Mouse (Mus musculus) hindbrain, embryonic 12.5 days (tissue): ENCODE measurements around the gene Mctp2. TPM values are rescaled to one million over a fixed set of nuclear protein-coding genes. Genes with fewer than 3 reads are reported as not detected.
A peak's percentile ranks its signal among the peaks of the same experiment; 100 is the strongest.

Source experiments
- ATAC-seq: fragments of 200-750 bp; cut with Nextera tagmentation; 2 replicates; pipeline ENCODE4 v1.8.0; 2017; ENCODE audit warnings: moderate TSS enrichment; ENCODE audit not compliant: low FRiP score
- H3K27ac ChIP-seq: fragments of 300-500 bp; sonication (generic); 2 replicates; pipeline ENCODE4 v1.5.1; 2016; ENCODE audit warnings: mild to moderate bottlenecking
- H3K27me3 ChIP-seq: fragments of 300-500 bp; sonication (generic); 2 replicates; pipeline ENCODE4 v1.6.1; 2016; ENCODE audit warnings: mild to moderate bottlenecking
- H3K36me3 ChIP-seq: fragments of 300-500 bp; sonication (generic); 2 replicates; pipeline ENCODE4 v1.6.1; 2016; ENCODE audit warnings: mild to moderate bottlenecking
- H3K4me1 ChIP-seq: fragments of 300-500 bp; sonication (generic); 2 replicates; pipeline ENCODE4 v1.6.1; 2016
- H3K4me2 ChIP-seq: fragments of 300-500 bp; sonication (generic); replicated peaks from 2 replicates; pipeline ENCODE4 v1.6.1; 2016; ENCODE audit warnings: mild to moderate bottlenecking
- H3K4me3 ChIP-seq: fragments of 300-500 bp; sonication (generic); 2 replicates; pipeline ENCODE4 v1.5.1; 2016; ENCODE audit warnings: mild to moderate bottlenecking
- H3K9ac ChIP-seq: fragments of 300-500 bp; sonication (generic); 2 replicates; pipeline ENCODE4 v1.6.1; 2016; ENCODE audit warnings: mild to moderate bottlenecking, moderate library complexity
- H3K9me3 ChIP-seq: fragments of 300-500 bp; sonication (generic); replicated peaks from 2 replicates; pipeline ENCODE4 v1.6.1; 2016; ENCODE audit warnings: mild to moderate bottlenecking
- WGBS: fragments of 180-500 bp; shearing (Covaris S2); methylation state at CpG from one replicate; pipeline ENCODE4 v1.1.7; 2016; 5-methylcytosine and 5-hydroxymethylcytosine counted together
- polyA plus RNA-seq: library from polyadenylated mRNA; unstranded; fragments of >200 nt; fragmentation: Nextera tagmentation; extraction: Ambion mirVana; gene quantifications from 2 replicates; pipeline ENCODE4 v1.2.1, GENCODE M21; 2016

Gene Mctp2
- 0.22 and 0.27 TPM in 2 replicates for polyA plus RNA-seq

DNA sequence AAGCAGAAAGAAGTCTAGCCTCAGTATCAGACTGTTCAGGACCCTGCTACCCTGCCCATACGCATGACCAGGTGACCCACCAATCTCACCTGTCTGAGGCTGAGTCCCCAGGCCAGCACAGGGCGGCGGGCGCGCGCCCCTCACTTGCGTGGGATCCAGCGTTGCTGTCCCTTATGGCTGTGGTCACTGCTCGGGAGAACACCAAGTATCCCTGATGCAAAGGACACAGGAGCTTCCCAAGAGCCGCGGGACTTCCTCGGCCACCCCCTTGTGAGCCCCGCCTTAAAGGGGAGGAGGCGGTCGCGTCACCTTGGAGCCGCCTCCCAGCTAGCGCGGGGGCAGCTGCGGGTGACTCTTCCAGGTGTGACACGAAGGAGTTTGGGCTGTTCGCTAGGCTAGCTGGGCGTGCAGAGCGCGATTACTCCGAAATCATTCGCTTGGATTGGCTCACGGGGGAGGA, at the start of gene Mctp2:
Gene Mctp2, minus strand, starts transcription at position 227 of the 460 bp plus-strand sequence.
- no peak within 1 kb of the TSS for H3K9ac ChIP-seq
- H3K4me3 ChIP-seq, result peak within 1 kb of the TSS; percentile 39
- no peaks in the 10 kb centered on the region for H3K36me3 ChIP-seq
- peaks cover 18% of the 10 kb centered on the region for H3K27me3 ChIP-seq
- H3K9me3 ChIP-seq, result no peaks in the 10 kb centered on the region
- ATAC-seq, result peak; percentile 48; the same call in 1 of the 2 replicates
- H3K4me1 ChIP-seq, result peaks cover 13% of the 10 kb centered on the region
- under 1% methylated on average over 28 of the region's 28 CpGs for WGBS
- peak within 1 kb of the TSS; percentile 82 for H3K4me2 ChIP-seq
- H3K27ac ChIP-seq, result no peak within 1 kb of the TSS

DNA sequence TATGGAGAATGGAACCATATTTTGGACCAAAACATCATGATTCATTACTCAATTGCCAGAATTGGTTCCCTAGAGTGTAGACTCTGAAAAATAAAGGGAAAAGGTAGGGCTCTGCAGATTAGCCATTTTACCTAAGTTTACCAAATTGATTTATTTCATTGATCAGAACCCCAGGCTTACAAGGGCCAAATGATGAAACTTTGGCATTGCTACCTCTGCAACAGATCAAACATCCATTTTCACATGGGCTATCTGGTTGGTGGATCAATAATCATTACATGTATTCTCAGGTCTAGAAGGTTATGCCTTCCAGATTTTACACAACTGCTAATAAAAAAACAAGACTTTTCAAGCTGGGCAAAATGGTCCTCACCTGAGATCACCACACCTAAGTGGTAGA, 39.5 kb upstream of the Mctp2 start:
- Histone ChIP-seq H3K36me3 (no peaks in the 10 kb centered on the region), H3K4me2 (no peak overlapping the region), H3K27me3 (no peaks in the 10 kb centered on the region), H3K9me3 (no peaks in the 10 kb centered on the region), H3K4me3 (no peak overlapping the region), H3K9ac (no peak overlapping the region), H3K4me1 (no peaks in the 10 kb centered on the region), H3K27ac (no peak overlapping the region)
- ATAC-seq, result no peak

DNA sequence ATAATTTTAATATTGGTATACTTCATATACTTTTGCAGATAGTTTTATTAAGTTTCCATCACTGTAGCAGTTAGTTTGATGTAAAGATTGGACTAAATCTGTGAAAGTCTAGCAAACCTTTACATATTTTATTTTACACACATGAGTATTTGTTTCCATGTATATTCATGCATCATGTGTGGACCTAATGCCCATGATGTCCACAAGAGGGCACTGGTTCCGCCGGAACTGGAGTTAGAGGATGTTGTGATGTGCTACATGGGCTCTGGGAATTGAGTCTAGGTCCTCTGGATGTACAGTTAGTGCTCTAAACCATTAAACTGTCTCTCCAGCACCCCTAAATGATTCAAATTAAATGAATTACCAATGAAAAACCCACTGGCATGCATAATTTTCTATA, 37.3 kb upstream of the Mctp2 start:
- Histone ChIP-seq H3K27ac (no peak overlapping the region), H3K27me3 (no peaks in the 10 kb centered on the region), H3K4me2 (no peak overlapping the region), H3K36me3 (no peaks in the 10 kb centered on the region), H3K4me3 (no peak overlapping the region), H3K9me3 (no peaks in the 10 kb centered on the region), H3K9ac (no peak overlapping the region), H3K4me1 (no peaks in the 10 kb centered on the region)
- ATAC-seq, result no peak
- 75% methylated on average over 2 of the region's 2 CpGs for WGBS

DNA sequence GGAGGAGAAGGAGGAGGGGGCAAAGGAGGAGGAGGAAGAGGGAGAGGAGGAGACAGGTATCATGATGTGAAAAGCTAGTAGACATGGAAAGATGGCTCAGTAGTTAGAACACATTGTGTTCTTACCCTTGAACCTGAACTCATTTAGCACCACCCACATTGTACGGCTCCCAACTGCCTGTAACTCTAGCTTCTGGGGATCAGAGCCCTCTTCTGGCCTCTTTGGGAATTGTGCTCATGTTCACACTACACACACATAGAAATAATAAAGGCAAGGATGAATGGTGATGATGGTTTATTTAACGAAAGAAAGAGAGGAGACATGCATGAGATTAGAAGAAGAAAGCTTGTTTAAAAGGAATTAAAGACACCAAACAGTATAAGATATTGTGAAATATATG, 36.4 kb upstream of the Mctp2 start:
- no peak for ATAC-seq
- 70% methylated on average over 2 of the region's 2 CpGs for WGBS
- H3K4me3 ChIP-seq, result no peak overlapping the region

DNA sequence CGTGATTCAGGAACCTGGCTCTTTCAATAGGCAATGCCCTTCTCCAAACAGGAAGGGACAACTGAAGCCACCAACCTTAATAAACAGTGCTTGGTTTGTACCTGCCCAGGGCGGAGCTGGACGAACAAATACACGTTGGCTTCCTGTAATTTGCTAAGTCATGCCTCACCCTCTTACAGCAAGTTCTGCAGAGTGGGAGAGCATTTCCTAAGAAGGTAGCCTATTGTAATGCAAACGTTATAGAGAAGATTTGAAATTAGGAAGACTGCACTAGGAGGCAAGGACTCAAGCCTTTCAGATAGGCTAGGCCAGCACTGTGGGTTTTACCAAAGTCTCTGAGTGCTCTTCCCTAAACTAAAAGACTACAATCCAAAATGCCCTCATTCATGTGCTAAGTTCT, 19.6 kb upstream of the Mctp2 start:
- H3K27ac ChIP-seq, result no peak overlapping the region
- 77% methylated on average over 5 of the region's 5 CpGs for WGBS
- H3K4me3 ChIP-seq, result no peak overlapping the region
- no peak for ATAC-seq
- H3K36me3 ChIP-seq, result no peaks in the 10 kb centered on the region
- H3K27me3 ChIP-seq, result no peaks in the 10 kb centered on the region
- H3K9ac ChIP-seq, result no peak overlapping the region
- H3K4me2 ChIP-seq, result no peak overlapping the region
- H3K9me3 ChIP-seq, result no peaks in the 10 kb centered on the region
- H3K4me1 ChIP-seq, result no peaks in the 10 kb centered on the region

More for the DNA sequence above, 36.4 kb upstream of the Mctp2 start:
- Histone ChIP-seq H3K27ac (no peak overlapping the region), H3K9ac (no peak overlapping the region), H3K4me1 (no peaks in the 10 kb centered on the region), H3K9me3 (no peaks in the 10 kb centered on the region), H3K27me3 (no peaks in the 10 kb centered on the region), H3K4me2 (no peak overlapping the region), H3K36me3 (no peaks in the 10 kb centered on the region)

DNA sequence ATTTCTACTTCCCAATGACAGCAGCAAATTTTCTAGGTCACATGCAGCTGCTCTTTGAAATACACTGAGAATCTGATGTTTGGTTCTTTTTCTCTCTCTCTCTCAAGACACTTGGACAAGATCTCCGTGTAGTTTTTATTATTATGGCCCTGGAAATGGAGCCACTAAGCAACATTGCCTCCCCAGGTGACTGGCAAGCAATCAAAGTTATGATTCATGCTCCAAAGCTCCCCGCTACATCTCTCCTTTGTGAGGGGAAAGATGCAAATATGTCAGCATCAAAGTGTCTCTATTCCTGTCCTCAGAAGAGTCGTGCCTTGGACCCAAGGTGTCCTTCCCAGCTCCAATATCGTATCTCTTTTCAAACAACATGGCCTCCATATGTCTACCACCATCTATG, 14.5 kb upstream of the Mctp2 start:
- Histone ChIP-seq H3K4me3 (no peak overlapping the region), H3K36me3 (no peaks in the 10 kb centered on the region), H3K4me2 (no peak overlapping the region), H3K4me1 (no peaks in the 10 kb centered on the region), H3K27ac (no peak overlapping the region), H3K9me3 (no peaks in the 10 kb centered on the region), H3K27me3 (no peaks in the 10 kb centered on the region), H3K9ac (no peak overlapping the region)
- WGBS, result 78% methylated on average over 4 of the region's 4 CpGs
- ATAC-seq, result no peak

DNA sequence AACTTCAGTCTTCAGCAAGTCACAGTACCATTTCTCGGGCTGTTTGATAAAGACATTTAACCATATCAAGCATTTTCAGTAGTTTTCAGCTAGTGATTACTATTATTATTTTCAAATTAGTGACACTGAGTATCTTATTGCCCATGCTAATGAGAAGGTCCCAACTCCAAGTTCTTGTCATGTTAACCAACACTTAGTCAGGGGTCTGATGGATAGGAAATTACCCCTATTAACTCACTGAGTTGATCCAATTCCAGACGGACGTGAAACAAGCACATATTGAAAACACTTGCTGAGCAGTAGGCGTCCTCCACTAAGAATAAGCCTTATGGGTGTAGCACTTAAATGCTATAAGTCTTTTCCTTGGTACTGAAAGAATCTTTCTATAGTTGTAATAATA, 14.0 kb upstream of the Mctp2 start:
- Histone ChIP-seq H3K4me3 (no peak overlapping the region), H3K27ac (no peak overlapping the region), H3K27me3 (no peaks in the 10 kb centered on the region), H3K9ac (no peak overlapping the region), H3K4me1 (no peaks in the 10 kb centered on the region), H3K4me2 (no peak overlapping the region), H3K9me3 (no peaks in the 10 kb centered on the region), H3K36me3 (no peaks in the 10 kb centered on the region)
- 88% methylated on average over 4 of the region's 4 CpGs for WGBS
- no peak for ATAC-seq

DNA sequence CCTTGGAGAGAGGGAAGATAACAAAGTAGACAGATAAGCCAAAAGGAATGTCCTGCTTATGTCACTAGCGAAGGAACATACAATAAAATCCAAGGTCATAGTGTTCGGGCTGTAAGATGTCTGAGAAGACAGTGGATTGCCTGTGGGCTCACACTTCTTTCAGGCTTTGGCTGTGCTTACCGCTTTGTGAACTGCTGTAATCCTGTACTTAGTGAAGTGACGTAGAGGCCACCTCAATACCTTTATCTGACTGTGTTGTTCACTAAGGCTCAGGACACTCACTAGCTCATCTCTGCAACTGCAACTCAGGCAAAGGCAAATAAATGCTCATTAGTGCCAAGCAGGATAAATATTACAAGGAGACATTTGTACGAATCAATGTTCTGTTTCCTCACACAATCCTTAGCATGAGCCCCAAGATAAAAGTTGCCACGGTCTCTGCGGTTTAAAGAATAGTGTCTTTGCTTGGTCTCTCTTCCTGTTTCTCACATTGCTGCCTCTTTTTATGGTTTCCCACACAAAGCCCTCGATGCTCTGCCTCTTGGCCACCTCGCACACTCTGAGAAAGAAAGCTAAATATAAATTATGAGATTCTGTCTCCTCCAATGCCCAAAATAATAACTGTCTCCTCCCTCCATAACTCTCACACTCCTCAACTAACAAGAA, 8.1 kb upstream of the Mctp2 start:
- Histone ChIP-seq H3K9me3 (no peaks in the 10 kb centered on the region), H3K4me3 (no peak overlapping the region), H3K27me3 (no peaks in the 10 kb centered on the region), H3K9ac (no peak overlapping the region), H3K36me3 (no peaks in the 10 kb centered on the region), H3K4me2 (no peak overlapping the region), H3K27ac (no peak overlapping the region), H3K4me1 (no peaks in the 10 kb centered on the region)
- WGBS, result 90% methylated on average over 9 of the region's 9 CpGs
- ATAC-seq, result no peak

DNA sequence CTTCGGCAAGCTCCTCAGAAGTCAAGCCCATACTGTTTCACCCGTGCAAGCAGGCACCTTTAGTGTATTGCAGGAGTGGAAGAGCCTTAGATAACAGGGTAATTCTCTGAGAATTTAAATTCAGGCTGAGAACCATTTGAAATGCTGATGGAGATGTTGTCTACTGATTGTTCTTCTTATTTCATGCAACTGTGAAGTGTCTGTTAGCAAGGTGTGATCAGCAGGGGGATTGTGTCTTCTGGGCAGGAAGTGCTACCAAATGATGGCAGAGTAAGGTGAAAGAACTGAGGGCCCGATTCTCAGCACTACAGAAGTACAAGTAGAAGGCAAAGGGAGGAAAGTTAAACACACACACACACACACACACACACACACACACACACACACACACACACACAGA, 7.5 kb upstream of the Mctp2 start:
- Histone ChIP-seq H3K4me2 (no peak overlapping the region), H3K27me3 (no peaks in the 10 kb centered on the region), H3K4me3 (no peak overlapping the region), H3K27ac (no peak overlapping the region), H3K4me1 (no peaks in the 10 kb centered on the region), H3K9ac (no peak overlapping the region), H3K36me3 (no peaks in the 10 kb centered on the region), H3K9me3 (no peaks in the 10 kb centered on the region)
- WGBS, result 77% methylated on average over 3 of the region's 3 CpGs
- no peak for ATAC-seq

DNA sequence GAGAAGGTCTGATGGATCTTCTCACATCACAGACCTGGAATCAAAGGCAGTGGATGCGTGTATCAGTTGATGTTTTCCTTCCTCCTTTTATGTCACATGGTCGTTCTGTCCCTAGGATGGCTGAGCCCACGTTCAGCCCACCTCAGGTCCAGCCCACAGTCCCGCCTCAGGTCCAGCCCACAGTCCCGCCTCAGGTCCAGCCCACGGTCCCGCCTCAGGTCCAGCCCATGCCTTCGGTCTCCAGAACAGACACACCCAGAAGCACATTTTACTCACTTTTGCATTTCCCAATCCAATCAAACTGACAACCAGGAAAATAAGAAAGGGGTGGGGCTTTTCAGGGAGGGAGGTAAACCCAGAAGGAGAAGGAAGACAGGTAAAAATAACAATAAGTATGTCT, 5.2 kb upstream of the Mctp2 start:
- no peak for ATAC-seq
- WGBS, result 67% methylated on average over 8 of the region's 8 CpGs
- Histone ChIP-seq H3K27ac (no peak overlapping the region), H3K4me1 (0 out of 2 replicates have a peak, but pooled peaks cover 3% of the 10 kb centered on the region), H3K27me3 (peaks cover 6% of the 10 kb centered on the region), H3K4me2 (no peak overlapping the region), H3K4me3 (no peak overlapping the region), H3K9me3 (no peaks in the 10 kb centered on the region), H3K36me3 (no peaks in the 10 kb centered on the region), H3K9ac (no peak overlapping the region)

DNA sequence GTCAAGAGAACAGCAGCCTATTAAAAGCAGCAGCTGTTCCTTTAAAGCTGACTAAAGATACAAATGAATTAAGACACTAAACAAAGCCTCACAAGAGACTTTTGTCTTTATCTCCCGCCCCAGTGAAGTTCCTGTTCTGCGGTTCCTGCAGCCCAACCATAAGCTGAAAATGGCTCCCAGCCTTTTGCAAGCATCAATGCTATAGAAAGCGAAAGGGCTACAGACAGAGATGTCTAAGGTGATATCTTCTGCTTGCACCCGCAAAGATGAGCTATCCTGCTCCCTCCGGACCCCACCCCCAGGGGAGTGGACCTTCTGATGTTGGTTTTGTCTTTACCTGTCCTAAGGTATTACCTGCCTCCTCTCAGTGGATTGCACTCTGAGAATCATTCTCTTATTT, 1.7 kb upstream of the Mctp2 start:
- Histone ChIP-seq H3K27me3 (peaks cover 18% of the 10 kb centered on the region), H3K4me2 (no peak overlapping the region), H3K27ac (no peak overlapping the region), H3K9me3 (no peaks in the 10 kb centered on the region), H3K36me3 (no peaks in the 10 kb centered on the region), H3K9ac (no peak overlapping the region), H3K4me3 (no peak overlapping the region), H3K4me1 (peaks cover 13% of the 10 kb centered on the region)
- WGBS, result 75% methylated on average over 5 of the region's 5 CpGs
- ATAC-seq, result no peak

DNA sequence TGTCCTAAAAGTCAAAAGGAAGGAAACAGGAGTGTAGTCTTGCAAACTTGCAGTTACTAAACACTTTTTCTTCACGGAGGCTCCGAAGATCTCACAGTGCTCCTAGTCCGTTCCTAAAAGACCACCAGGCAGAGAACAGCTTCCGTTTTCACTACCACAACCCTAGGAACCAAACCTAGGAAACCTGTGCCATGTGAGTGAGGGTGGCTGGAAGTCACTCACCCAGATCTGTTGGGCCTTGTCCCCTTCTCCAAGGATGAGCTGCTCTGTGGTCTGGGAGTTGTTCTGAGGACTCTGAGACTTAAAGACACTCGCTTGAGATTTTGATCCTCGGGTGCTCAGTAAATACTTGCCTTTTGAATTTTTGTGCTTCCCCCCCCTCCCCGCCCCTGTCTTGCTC, 439 bp upstream of the Mctp2 start:
- H3K4me1 ChIP-seq, result peaks cover 13% of the 10 kb centered on the region
- no peaks in the 10 kb centered on the region for H3K36me3 ChIP-seq
- H3K9me3 ChIP-seq, result no peaks in the 10 kb centered on the region
- 9% methylated on average over 7 of the region's 7 CpGs for WGBS
- no peak overlapping the region for H3K9ac ChIP-seq
- H3K27me3 ChIP-seq, result peaks cover 18% of the 10 kb centered on the region
- peak overlapping the region; percentile 82 for H3K4me2 ChIP-seq
- no peak for ATAC-seq
- H3K27ac ChIP-seq, result no peak overlapping the region
- peak overlapping the region; percentile 39 for H3K4me3 ChIP-seq

DNA sequence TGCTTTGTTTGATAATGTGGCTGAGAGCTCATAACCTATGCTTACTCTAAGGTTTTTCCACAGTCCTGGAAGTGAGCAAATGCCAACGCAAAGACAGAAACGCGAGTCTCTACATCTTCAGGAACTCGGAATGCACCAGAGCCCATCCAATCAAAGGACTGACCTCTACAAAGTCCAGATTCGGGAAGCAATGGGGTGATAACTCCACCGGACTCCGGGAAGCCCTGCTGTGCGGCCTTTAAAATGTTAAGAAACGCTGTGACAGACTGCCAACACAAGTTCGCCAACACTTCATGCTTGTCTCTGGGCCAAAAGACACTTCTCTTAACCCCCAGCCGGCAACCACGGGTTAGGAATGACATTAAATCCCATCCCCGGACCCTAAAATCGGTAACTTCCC, 437 bp downstream of the Mctp2 start:
- Histone ChIP-seq H3K4me3 (peak overlapping the region; percentile 39), H3K27me3 (peaks cover 18% of the 10 kb centered on the region), H3K27ac (no peak overlapping the region), H3K4me2 (peak overlapping the region; percentile 82), H3K9me3 (no peaks in the 10 kb centered on the region), H3K4me1 (peaks cover 13% of the 10 kb centered on the region), H3K36me3 (no peaks in the 10 kb centered on the region), H3K9ac (no peak overlapping the region)
- WGBS, result 3% methylated on average over 14 of the region's 14 CpGs
- ATAC-seq, result no peak
